Mouse (Mus musculus) lung, adult 2 months (tissue): ENCODE results near the gene Prkcd.

ENCODE experiments used
- CTCF ChIP-seq: fragments of 200-500 bp; IDR thresholded peaks from 2 replicates; pipeline ENCODE4 v1.5.1; 2011; ENCODE audit warnings: mild to moderate bottlenecking, low read length, control low read depth; ENCODE audit not compliant: insufficient read depth
- POLR2A ChIP-seq: fragments of 200-500 bp; IDR thresholded peaks from 2 replicates; pipeline ENCODE4 v1.6.1; 2011; ENCODE audit warnings: low read depth, mild to moderate bottlenecking, control low read depth, low read length, borderline replicate concordance; ENCODE audit errors: extremely low read depth

DNA sequence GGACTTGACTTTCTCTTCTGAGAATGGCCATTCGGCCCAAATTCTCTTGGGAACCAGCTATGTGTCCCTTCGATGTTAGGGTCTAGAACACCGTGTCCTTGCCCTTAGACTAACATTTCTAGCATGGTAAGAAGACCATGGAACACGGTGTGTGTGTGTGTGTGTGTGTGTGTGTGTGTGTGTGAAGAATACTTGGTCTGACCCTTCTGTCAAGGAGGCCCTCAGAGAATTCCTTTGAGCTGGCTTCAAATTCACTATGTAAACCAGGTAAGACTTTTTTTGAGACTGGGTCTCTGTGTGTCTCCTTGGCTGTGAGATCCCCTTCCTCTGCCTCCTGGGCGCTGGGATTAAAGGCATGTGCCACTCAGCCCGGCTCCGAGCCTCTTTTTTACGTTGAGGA, 3.5 kb downstream of the Prkcd start:
- TF ChIP-seq CTCF: no peak
- no peak for TF ChIP-seq POLR2A
